Mouse (Mus musculus) Patski (cell line): Measurements from ENCODE around the gene Itgb2. TPM values are rescaled to one million over a fixed set of nuclear protein-coding genes. Genes with fewer than 3 reads are reported as not detected.

ENCODE experiments used
- ATAC-seq: fragments of 100-300 bp; one replicate; pipeline ENCODE4 v1.8.0; 2021
- CTCF ChIA-PET: fragments of 350-600 bp; sonication (Branson Sonifier 250); formaldehyde crosslinking; loops from one replicate; lab custom pipeline; 2022; ENCODE audit warnings: inconsistent platforms; lab: Charles Lee
- POLR2A ChIA-PET: fragments of 350-600 bp; sonication (Branson Sonifier 250); formaldehyde crosslinking; loops from one replicate; lab custom pipeline; 2022; ENCODE audit warnings: antibody characterized with exemption, inconsistent platforms; lab: Charles Lee
- DNase-seq: peaks from one replicate; pipeline ENCODE4 v3.0.0-alpha.2; 2011; ENCODE audit warnings: low read depth, low spot score
- H3K27me3 ChIP-seq: fragments of 371-371 bp; one replicate; pipeline ENCODE4 v1.5.1; 2021
- CTCF ChIP-seq: fragments of 100-300 bp; IDR thresholded peaks from one replicate; pipeline ENCODE4 v1.5.1; 2021
- in situ Hi-C: fragments of 300-500 bp; cut with MboI; formaldehyde crosslinking; loops from 3 replicates; pipeline ENCODE4 v1.11.1; 2018; ENCODE audit warnings: low pct_unique_long_range_greater_than_20kb, mixed read lengths
- polyA plus RNA-seq: library from polyadenylated mRNA; unstranded; gene quantifications from one replicate; pipeline ENCODE4 v1.2.3, GENCODE M21; 2021

Itgb2 gene
- polyA plus RNA-seq, 1 experiment from 2014 or later = 0.68 TPM

GRCm38 (mm10) chr10:77610221-77610961 lies 80.3 kb downstream of the Itgb2 start:
- in situ Hi-C loops = no loop called here
- TF ChIP-seq CTCF = no peak
- POLR2A ChIA-PET = interaction anchor here (1.0 kb wide), 1 partner anchor 12 kb away, joined by 3 read pairs; the partner anchor contains the start of gene Ube2g2
- ATAC-seq (no peak), DNase-seq (no peak)
- H3K27me3 ChIP-seq = no peaks in the 10 kb centered on the region
- CTCF ChIA-PET = no interaction called here

- DNase-seq = no peak
- no peak for ATAC-seq
- CTCF ChIA-PET = no interaction called here
Measured at GRCm38 (mm10) chr10:77613409-77613808, 83.4 kb downstream of the Itgb2 start.

More at GRCm38 (mm10) chr10:77613409-77613808, 83.4 kb downstream of the Itgb2 start:
- in situ Hi-C loops = no loop called here
- no peaks in the 10 kb centered on the region for H3K27me3 ChIP-seq
- POLR2A ChIA-PET = interaction anchor here (0.7 to 1.0 kb wide), 2 partner anchors 25 to 396 kb away, joined by 3 read pairs; partner anchors contain the start of gene Pfkl
- TF ChIP-seq CTCF = no peak

Other genes starting within 250 kb of the Itgb2 start
- 12.4 TPM for gene Adarb1, start 112.0 kb upstream of the Itgb2 start, polyA plus RNA-seq
- gene Fam207a, start 14.5 kb upstream of the Itgb2 start, polyA plus RNA-seq = 32.2 TPM
- gene Pttg1ip, start 51.5 kb downstream of the Itgb2 start, polyA plus RNA-seq = 339 TPM
- 235 TPM for gene Sumo3, start 75.8 kb downstream of the Itgb2 start, polyA plus RNA-seq
- gene Gm49325, start 75.9 kb downstream of the Itgb2 start, polyA plus RNA-seq = 5.5 TPM
- gene Ube2g2, start 92.0 kb downstream of the Itgb2 start, polyA plus RNA-seq = 67.6 TPM
- not detected for gene Tspear, start 156.3 kb downstream of the Itgb2 start, polyA plus RNA-seq
- gene Gm19402, start 160.5 kb downstream of the Itgb2 start, polyA plus RNA-seq = not detected
- gene Gm9508, start 167.0 kb downstream of the Itgb2 start, polyA plus RNA-seq = not detected
- gene Gm10272, start 176.4 kb downstream of the Itgb2 start, polyA plus RNA-seq = not detected
- not detected for gene Gm10024, start 181.2 kb downstream of the Itgb2 start, polyA plus RNA-seq
- not detected for gene Gm10142, start 185.6 kb downstream of the Itgb2 start, polyA plus RNA-seq
- gene Krtap12-1, start 190.3 kb downstream of the Itgb2 start, polyA plus RNA-seq = not detected
- not detected for gene Gm10100, start 196.2 kb downstream of the Itgb2 start, polyA plus RNA-seq
- not detected for gene Gm18596, start 212.4 kb downstream of the Itgb2 start, polyA plus RNA-seq
- not detected for gene Gm9736, start 221.1 kb downstream of the Itgb2 start, polyA plus RNA-seq
- gene Gm3233, start 229.4 kb downstream of the Itgb2 start, polyA plus RNA-seq = not detected
- gene Gm3238, start 241.1 kb downstream of the Itgb2 start, polyA plus RNA-seq = not detected
- gene Gm7138, start 246.7 kb downstream of the Itgb2 start, polyA plus RNA-seq = not detected